Mouse (Mus musculus) cerebellum, postnatal 14 days (tissue): ENCODE measurements around the gene Gm10645.

Experiments
- DNase-seq, 2 experiments: peaks; one replicate each; pipeline ENCODE4 v3.0.0; 2021; ENCODE audit warnings: mixed read lengths in 2 of 2

Gene Gm10645

GRCm38 (mm10) chr8:83165931-83166867 is at the start of gene Gm10645:
Gm10645 (minus strand) TSS chr8:83166170.
- DNase-seq = peak; percentile 68 to 69

DNA sequence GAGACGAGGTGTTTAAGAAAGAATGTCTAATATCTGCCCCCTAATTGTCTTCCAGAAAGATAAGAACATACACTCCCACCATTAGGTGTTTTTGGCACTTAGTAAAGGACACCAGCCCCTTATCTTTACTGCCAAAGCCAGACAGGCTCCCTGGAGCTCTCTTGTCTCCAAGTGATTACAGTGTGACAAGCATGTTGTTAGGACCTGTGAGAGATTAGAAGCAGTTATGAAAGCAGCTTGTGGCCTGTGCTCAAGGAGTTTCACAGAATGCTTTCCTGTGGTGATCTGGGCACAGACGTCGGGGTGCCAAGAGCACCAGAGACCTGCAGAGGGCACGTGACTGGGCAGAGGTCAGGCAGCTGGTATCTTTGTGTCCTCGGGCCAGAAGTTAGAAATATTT is 49.1 kb upstream of the Gm10645 start:
- no peak for DNase-seq

GRCm38 (mm10) chr8:83210676-83211075 is 44.7 kb upstream of the Gm10645 start:
- DNase-seq = no peak

- DNase-seq = no peak
Observed at GRCm38 (mm10) chr8:83209581-83209980, 43.6 kb upstream of the Gm10645 start.

- DNase-seq = no peak
Observed at GRCm38 (mm10) chr8:83205907-83206306, 39.9 kb upstream of the Gm10645 start.

DNA sequence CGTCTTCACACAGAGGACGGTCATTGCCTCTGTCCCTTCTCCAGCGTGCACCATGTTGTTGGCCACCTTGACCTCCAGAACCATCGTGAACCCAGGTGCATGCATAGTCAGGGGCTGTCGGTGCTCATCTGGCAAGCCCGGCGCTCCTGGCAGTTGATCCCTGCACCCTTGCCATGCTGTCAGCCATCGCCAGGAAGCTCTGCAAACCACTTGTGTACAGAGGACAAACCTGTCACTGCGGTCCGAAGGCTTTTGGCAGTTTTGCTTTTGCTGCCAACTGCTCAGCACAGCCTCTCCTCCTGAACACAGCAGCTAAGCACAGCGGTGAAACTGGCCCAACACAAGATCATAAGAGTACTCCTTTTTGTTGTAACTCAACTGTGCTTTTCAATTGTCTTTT is 37.0 kb upstream of the Gm10645 start:
- peak; percentile 61 to 70 for DNase-seq

GRCm38 (mm10) chr8:83200191-83201177 is 34.5 kb upstream of the Gm10645 start:
- peak; percentile 78 to 86 for DNase-seq

GRCm38 (mm10) chr8:83199715-83200114 is 33.7 kb upstream of the Gm10645 start:
- peak in 1 of 2 experiments; percentile 29 for DNase-seq

DNA sequence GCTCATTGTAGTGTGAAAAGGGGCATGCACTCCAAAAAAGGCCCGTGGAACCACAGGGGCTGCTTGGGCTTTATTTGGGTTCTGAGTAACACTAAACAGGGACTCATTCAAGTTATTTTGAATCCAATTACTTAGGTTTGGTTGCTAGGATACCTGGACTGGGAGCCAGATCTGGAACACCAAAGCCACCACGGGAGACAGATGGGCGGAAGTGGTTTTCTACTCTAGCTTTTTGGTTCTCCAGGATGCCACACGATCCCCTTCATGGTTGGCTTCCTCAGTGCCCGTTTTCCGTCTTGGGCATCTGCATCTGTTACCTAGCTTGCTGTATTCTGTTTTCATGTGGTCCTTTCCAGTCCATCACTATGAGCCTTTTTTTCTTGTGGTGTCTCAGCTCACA is 30.1 kb upstream of the Gm10645 start:
- peak; percentile 63 to 67 for DNase-seq

DNA sequence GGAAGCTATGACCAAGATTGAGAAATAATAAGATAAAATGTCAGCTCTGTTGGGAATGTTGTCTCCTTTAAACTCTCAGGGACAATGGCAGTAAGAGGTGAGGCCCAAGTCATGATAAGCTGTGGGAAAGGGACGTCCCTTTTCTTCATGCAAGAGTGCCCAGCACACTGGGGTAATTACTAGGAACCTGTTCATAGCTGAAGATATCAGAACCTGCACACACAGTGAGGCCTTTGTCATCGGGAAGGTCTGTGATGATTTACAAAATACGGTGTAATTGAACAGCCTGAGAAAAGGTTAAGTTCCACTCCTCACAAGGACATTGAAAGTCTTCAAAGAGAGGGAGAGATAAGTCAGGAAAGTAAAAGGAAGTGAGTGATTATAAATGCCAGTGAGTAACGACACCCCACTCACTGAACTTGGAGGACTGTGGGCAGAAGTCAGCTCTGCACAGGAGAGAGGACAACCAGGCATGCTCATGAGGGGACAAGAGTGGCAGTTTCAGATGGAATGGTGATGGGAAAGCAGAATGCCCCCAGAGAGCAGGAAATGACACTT is 23.6 kb upstream of the Gm10645 start:
- DNase-seq = no peak

GRCm38 (mm10) chr8:83187363-83187962 is 21.5 kb upstream of the Gm10645 start:
- DNase-seq = no peak

- DNase-seq = no peak
Observed at GRCm38 (mm10) chr8:83186376-83186775, 20.4 kb upstream of the Gm10645 start.

GRCm38 (mm10) chr8:83182784-83183183 is 16.8 kb upstream of the Gm10645 start:
- DNase-seq = no peak

- no peak for DNase-seq
Observed at GRCm38 (mm10) chr8:83181851-83182482, 16.0 kb upstream of the Gm10645 start.

- DNase-seq = no peak
Observed at GRCm38 (mm10) chr8:83178228-83178742, 12.3 kb upstream of the Gm10645 start.

DNA sequence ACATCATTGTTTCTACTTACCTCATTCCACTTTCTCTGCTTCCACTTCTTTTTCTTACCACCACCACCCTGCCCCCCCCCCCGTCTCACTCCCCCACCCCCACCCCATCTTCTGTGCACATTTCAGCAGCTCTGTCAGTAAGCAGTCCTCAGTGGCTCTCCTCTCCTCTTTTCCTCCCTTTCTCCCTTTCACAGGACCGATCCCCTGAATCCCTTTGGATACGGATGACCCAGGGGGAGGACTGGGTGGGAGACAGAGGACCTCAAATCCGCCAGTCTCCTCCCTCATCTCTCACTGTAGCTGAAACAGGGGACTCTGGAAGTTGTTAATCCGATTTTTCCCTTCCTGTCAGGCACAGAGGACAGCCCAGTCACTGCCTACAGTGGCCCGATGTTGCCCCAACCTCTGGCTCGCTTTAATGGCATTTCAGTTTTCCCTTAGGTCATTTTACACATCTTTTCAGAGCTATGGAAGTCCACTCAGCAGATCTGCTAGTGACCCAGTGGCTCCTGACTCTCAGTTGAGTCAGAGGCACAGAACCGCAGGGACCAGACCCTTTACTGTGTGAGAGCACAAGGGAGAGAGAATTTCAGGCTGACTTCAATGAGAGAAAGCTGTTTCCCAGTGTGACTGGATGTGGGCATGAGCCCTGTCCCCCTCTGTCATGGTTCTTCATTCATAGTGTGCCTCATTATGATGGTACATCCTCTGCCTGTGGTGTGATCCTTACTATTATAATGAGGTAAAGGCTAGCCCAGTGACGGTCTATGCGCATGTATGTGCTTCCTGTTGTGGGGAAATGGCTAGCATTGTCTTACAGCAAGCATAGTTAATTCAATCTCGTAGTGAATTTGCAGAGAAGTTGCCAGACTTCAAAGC is 11.6 kb upstream of the Gm10645 start:
- DNase-seq = no peak

DNA sequence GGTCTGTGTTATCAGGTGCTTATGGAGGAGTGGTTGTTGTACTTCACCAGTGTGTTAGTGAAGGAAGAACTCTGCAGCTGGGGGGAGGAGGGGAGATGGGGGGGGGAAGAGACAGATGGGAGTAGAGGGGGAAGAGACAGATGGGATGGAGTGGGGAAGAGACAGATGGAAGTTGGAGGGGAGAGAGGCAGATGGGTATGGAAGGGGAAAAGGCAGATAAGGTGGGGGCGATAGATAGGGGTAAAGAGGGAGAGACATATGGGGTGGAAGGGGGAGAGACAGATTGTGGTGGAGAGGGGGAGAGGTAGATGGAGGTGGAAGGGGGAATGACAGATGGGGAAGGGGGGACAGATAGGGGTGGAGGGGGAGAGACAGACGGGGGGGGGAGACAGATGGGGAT is 10.8 kb upstream of the Gm10645 start:
- DNase-seq = no peak

GRCm38 (mm10) chr8:83175680-83176079 is 9.7 kb upstream of the Gm10645 start:
- DNase-seq = peak; percentile 60 to 64

- no peak for DNase-seq
Observed at GRCm38 (mm10) chr8:83170894-83171293, 4.9 kb upstream of the Gm10645 start.

- peak in 1 of 2 experiments; percentile 42 for DNase-seq
Observed at GRCm38 (mm10) chr8:83169709-83170108, 3.7 kb upstream of the Gm10645 start.

DNA sequence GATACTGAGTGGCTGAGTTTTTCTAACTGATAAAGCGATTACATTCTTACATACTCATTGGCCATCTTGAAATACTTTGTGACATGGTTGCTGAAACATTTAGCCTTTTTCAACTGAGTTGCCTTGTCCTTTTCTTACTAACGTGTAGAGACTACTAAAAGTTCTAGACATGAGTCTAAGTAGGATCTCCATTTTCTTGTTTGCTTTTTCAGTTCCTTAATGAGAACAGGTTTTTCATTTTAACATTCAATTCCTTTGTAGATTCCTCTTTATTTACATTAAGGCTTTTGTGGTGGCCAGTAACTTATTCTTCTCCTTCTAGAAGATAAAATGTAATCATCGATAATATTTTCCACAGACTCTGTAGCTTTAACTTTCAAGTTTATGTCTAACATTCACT is 3.2 kb upstream of the Gm10645 start:
- no peak for DNase-seq
